Mouse (Mus musculus) myocyte (in vitro differentiated cells): ENCODE data around the gene Gabrb1.

Source experiments
- MAX ChIP-seq: IDR thresholded peaks from one replicate; pipeline ENCODE4 v1.6.1; 2011; ENCODE audit warnings: low read depth, mild to moderate bottlenecking, control low read depth
- MYOD1 ChIP-seq, 3 experiments: IDR thresholded peaks; one replicate each; pipeline ENCODE4 v1.6.1; 2011; ENCODE audit warnings: control low read depth in 2 of 3, low read depth in 2 of 3, mild to moderate bottlenecking in 2 of 3, moderate library complexity in 1 of 3; ENCODE audit not compliant: insufficient read length in 2 of 3, control insufficient read depth in 1 of 3
- POLR2A ChIP-seq: IDR thresholded peaks from one replicate; pipeline ENCODE4 v1.6.1; 2011; ENCODE audit warnings: low read depth, mild to moderate bottlenecking, control low read depth, moderate library complexity; ENCODE audit not compliant: insufficient read length
- SRF ChIP-seq: IDR thresholded peaks from one replicate; pipeline ENCODE4 v1.6.1; 2011; ENCODE audit warnings: low read depth; ENCODE audit not compliant: control insufficient read depth, insufficient read length

DNA sequence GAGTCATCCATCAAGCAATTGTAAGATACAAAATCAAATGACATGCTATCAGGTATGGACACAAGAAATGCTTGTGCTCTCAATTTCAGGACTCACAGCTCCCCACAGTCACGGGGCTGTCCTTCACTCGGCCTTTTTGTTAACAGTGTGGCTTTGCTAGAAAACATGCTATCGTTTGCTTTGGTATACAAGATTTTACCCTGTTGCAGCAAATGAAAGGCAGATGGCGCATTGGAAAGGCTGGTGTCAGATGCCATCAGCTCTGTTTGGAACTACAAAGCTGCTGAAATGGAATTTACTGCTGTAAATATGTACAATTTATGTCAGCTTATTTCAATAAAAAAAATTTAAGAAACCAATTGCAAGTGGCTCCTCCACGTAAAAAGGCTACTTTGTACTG lies 490.8 kb downstream of the Gabrb1 start:
- TF ChIP-seq POLR2A (no peak), MAX (no peak), MYOD1 (IDR thresholded peaks at IDR 0.05; ENCODE audit: control insufficient read depth in 1 of 3, insufficient read length in 2 of 3, low read depth in 2 of 3) (no peak), SRF (no peak)
